Mouse (Mus musculus): ENCODE measurements around the gene Krt78. TPM values are rescaled to one million over a fixed set of nuclear protein-coding genes. Genes with fewer than 3 reads are reported as not detected.

Krt78 gene
- polyA plus RNA-seq (2017; shearing (Covaris generic)): not detected

DNA sequence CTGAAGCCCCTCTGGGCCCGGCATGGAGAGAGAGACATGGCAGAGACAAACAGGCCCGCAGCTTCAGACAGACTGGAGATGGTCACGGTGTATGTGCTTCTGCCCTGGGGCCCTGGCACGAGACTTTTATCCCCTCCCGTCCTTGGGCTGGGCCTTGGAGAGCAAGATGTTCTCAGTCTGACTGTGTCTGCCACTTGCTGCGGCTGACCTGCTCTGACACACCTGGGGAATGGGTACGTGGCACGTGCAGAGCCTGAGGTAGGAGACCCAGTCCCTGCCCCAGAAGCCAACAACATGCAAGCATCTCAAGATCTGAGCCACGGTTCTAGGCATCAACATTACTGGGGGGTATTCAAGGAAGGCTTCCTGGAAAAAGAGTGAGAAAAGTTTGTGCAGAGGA is at the start of gene Krt78:
Gene Krt78 (minus strand): TSS at position 101 of the 400 bp plus-strand sequence.

GRCm38 (mm10) chr15:101940274-101940829 is 13.7 kb downstream of the Krt78 start, which contains the start of gene Krt79:
Gene Krt79 (minus strand): TSS chr15:101940324.

DNA sequence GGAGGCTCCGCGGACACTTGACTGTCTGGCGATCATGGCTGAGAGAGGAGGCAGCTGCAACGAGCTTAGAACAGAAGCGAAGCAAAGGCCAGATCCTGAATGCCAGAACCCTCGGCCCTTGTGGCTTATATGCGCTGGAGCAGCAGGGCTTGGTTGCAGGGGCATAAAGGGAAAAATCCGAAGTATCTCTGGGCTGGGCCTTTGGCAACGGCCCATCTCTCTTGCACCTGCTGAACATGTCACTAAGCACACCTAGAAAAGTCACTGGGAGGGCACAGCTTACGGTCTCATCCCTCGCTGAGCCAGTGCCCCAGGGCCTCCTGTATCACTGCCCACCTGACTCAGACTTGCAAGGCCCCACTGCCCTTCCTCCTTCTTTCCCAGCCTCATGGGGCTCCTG is 29.5 kb downstream of the Krt78 start, which contains the start of gene Krt4:
Gene Krt4 (minus strand): TSS at position 101 of the 400 bp plus-strand sequence.

Other genes starting within 250 kb of the Krt78 start
- gene Krt5, start 241.4 kb downstream of the Krt78 start, polyA plus RNA-seq (2017; shearing (Covaris generic)): not detected
- not detected for gene Krt71, start 211.2 kb downstream of the Krt78 start, polyA plus RNA-seq (2017; shearing (Covaris generic))
- not detected for gene Krt72, start 167.8 kb downstream of the Krt78 start, polyA plus RNA-seq (2017; shearing (Covaris generic))
- gene Krt73, start 151.9 kb downstream of the Krt78 start, polyA plus RNA-seq (2017; shearing (Covaris generic)): 0.17 TPM
- gene Krt2, start 136.1 kb downstream of the Krt78 start, polyA plus RNA-seq (2017; shearing (Covaris generic)): not detected
- not detected for gene Krt1, start 103.5 kb downstream of the Krt78 start, polyA plus RNA-seq (2017; shearing (Covaris generic))
- not detected for gene Krt77, start 84.6 kb downstream of the Krt78 start, polyA plus RNA-seq (2017; shearing (Covaris generic))
- not detected for gene Krt76, start 61.4 kb downstream of the Krt78 start, polyA plus RNA-seq (2017; shearing (Covaris generic))
- not detected for gene Krt4, start 29.6 kb downstream of the Krt78 start, polyA plus RNA-seq (2017; shearing (Covaris generic))
- gene Krt79, start 14.0 kb downstream of the Krt78 start, polyA plus RNA-seq (2017; shearing (Covaris generic)): 0.89 TPM
- 0.69 TPM for gene Krt8, start 50.2 kb upstream of the Krt78 start, polyA plus RNA-seq (2017; shearing (Covaris generic))
- gene Krt18, start 73.9 kb upstream of the Krt78 start, polyA plus RNA-seq (2017; shearing (Covaris generic)): 0.39 TPM
- gene Eif4b, start 119.5 kb upstream of the Krt78 start, polyA plus RNA-seq (2017; shearing (Covaris generic)): 80.1 TPM
- gene Tns2, start 146.1 kb upstream of the Krt78 start, polyA plus RNA-seq (2017; shearing (Covaris generic)): 4.6 TPM
- gene Spryd3, start 181.9 kb upstream of the Krt78 start, polyA plus RNA-seq (2017; shearing (Covaris generic)): 46.8 TPM
- gene Igfbp6, start 190.1 kb upstream of the Krt78 start, polyA plus RNA-seq (2017; shearing (Covaris generic)): 0.80 TPM
- 9.5 TPM for gene Soat2, start 196.2 kb upstream of the Krt78 start, polyA plus RNA-seq (2017; shearing (Covaris generic))
- gene Zfp740, start 249.0 kb upstream of the Krt78 start, polyA plus RNA-seq (2017; shearing (Covaris generic)): 74.4 TPM